ENCODE assay signal across 8 mouse cellular contexts in the genomic region with DNA sequence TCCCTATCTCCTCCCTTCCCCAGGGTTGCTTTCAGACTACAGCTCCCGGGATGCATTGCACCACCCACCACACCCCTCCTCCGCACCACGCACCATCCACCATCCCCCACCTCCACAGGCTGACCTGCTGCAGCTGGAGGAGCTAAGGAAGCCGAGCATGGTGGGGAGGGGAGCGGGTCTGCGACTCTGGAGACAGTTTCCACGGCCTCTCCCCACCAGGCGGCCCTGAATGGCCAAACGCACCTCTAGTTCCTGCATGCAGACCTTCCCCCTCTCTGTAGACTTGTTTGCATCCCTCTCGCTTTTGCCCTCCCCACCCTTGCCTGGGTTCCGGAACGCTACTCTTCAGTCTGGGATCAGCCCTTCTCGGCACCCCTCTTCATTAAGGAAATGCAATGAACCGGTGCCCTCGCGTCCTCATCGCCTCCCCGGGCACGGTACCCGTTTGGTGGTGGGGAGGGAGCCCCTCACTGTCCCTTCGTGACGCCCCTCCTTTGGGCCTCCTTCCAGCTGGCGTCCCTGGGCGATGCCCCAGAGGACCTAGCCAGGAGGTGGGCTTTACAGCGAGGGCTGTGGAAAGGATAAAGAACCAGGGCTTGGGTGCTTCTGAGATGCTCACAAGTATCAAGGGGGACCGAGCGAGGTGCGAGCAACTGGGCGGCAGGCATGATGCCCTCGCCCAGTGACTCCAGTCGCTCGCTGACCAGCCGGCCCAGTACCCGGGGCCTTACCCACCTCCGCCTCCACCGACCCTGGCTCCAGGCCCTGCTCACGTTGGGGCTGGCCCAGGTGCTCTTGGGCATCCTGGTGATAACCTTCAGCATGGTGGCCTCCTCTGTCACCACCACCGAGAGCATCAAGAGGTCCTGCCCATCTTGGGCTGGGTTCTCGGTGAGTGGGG. TPM values are rescaled to one million over a fixed set of nuclear protein-coding genes. Genes with fewer than 3 reads are reported as not detected.
DNase-seq lines count a peak whose midpoint lies in the region; ATAC-seq lines count a peak whose summit lies in the region.

TSS of gene Fam189b (plus strand) at position 86 of the 901 bp plus-strand sequence.

- 6% methylated on average over 39 of the region's 39 CpGs for WGBS in heart, embryonic 10.5 days
- WGBS in kidney, embryonic 14.5 days = 5% methylated on average over 39 of the region's 39 CpGs
- 6% methylated on average over 39 of the region's 39 CpGs for WGBS in limb, embryonic 13.5 days
- WGBS in midbrain, embryonic 14.5 days = 5% methylated on average over 39 of the region's 39 CpGs

- peaks cover 2% of the 10 kb centered on the region; the same call in 1 of the 2 replicates for H3K27me3 ChIP-seq in erythroblast, embryonic 14.5 days (ENCODE audit: control insufficient read depth)
- peaks cover 17% of the 10 kb centered on the region; the same call in 1 of the 2 replicates for H3K27me3 ChIP-seq in heart, embryonic 10.5 days (ENCODE audit: insufficient read depth, poor library complexity, severe bottlenecking)
- no peaks in the 10 kb centered on the region for H3K27me3 ChIP-seq in kidney, embryonic 14.5 days (ENCODE audit: control insufficient read depth, insufficient read depth, low read length)
- H3K27me3 ChIP-seq in limb, embryonic 13.5 days = no peaks in the 10 kb centered on the region
- H3K27me3 ChIP-seq in midbrain, embryonic 14.5 days (ENCODE audit: control insufficient read depth, insufficient read depth, low read length) = no peaks in the 10 kb centered on the region

- H3K4me2 ChIP-seq in kidney, embryonic 14.5 days (replicated peaks; ENCODE audit: low read depth, low read length) = peak within 1 kb of the TSS; percentile 95
- peak within 1 kb of the TSS; percentile 95 for H3K4me2 ChIP-seq in limb, embryonic 13.5 days (replicated peaks)
- H3K4me2 ChIP-seq in midbrain, embryonic 14.5 days (ENCODE audit: low read length) = peak within 1 kb of the TSS; percentile 99

- ATAC-seq in kidney, embryonic 14.5 days (ENCODE audit: low FRiP score, low TSS enrichment) = peak; percentile 89
- ATAC-seq in limb, embryonic 13.5 days (ENCODE audit: low FRiP score, low read depth) = peak; percentile 92
- peak; percentile 91 for ATAC-seq in midbrain, embryonic 14.5 days (ENCODE audit: low FRiP score, low TSS enrichment)

- peaks cover 46% of the 10 kb centered on the region for H3K36me3 ChIP-seq in erythroblast, embryonic 14.5 days (ENCODE audit: control insufficient read depth)
- H3K36me3 ChIP-seq in heart, embryonic 10.5 days = peaks cover 41% of the 10 kb centered on the region
- H3K36me3 ChIP-seq in kidney, embryonic 14.5 days (ENCODE audit: control insufficient read depth, insufficient read depth, low read length) = peaks cover 43% of the 10 kb centered on the region
- peaks cover 59% of the 10 kb centered on the region for H3K36me3 ChIP-seq in limb, embryonic 13.5 days
- H3K36me3 ChIP-seq in midbrain, embryonic 14.5 days (ENCODE audit: control insufficient read depth, insufficient read depth, low read length) = peaks cover 53% of the 10 kb centered on the region

- H3K9ac ChIP-seq in kidney, embryonic 14.5 days (ENCODE audit: low read depth, low read length) = peak within 1 kb of the TSS; percentile 88
- H3K9ac ChIP-seq in limb, embryonic 13.5 days = peak within 1 kb of the TSS; percentile 85
- H3K9ac ChIP-seq in midbrain, embryonic 14.5 days (replicated peaks; ENCODE audit: low read length) = peak within 1 kb of the TSS; percentile 86

- DNase-seq in spleen, adult 18-20 months = peak; percentile 52 to 59
- no peak for DNase-seq in spleen, adult 12 weeks (ENCODE audit: low spot score)
- DNase-seq in heart, embryonic 10.5 days (ENCODE audit: low spot score) = peak; percentile 97
- DNase-seq in midbrain, embryonic 14.5 days = peak; percentile 93
- peak; percentile 67 to 75 for DNase-seq in spleen, postnatal 4 days (ENCODE audit: low spot score in 2 of 2)

- H3K4me1 ChIP-seq in erythroblast, embryonic 14.5 days (ENCODE audit: control insufficient read depth) = peaks cover 49% of the 10 kb centered on the region
- peaks cover 63% of the 10 kb centered on the region for H3K4me1 ChIP-seq in heart, embryonic 10.5 days
- H3K4me1 ChIP-seq in kidney, embryonic 14.5 days (ENCODE audit: control insufficient read depth, insufficient read depth, low read length) = peaks cover 49% of the 10 kb centered on the region
- peaks cover 38% of the 10 kb centered on the region for H3K4me1 ChIP-seq in limb, embryonic 13.5 days
- peaks cover 18% of the 10 kb centered on the region for H3K4me1 ChIP-seq in midbrain, embryonic 14.5 days (ENCODE audit: control insufficient read depth, insufficient read depth, low read length)

- peak within 1 kb of the TSS; percentile 65 for H3K4me3 ChIP-seq in erythroblast, embryonic 14.5 days (replicated peaks)
- peak within 1 kb of the TSS; percentile 80 for H3K4me3 ChIP-seq in heart, embryonic 10.5 days
- peak within 1 kb of the TSS; percentile 67 for H3K4me3 ChIP-seq in kidney, embryonic 14.5 days (ENCODE audit: low read length)
- H3K4me3 ChIP-seq in limb, embryonic 13.5 days = peak within 1 kb of the TSS; percentile 71
- H3K4me3 ChIP-seq in midbrain, embryonic 14.5 days (replicated peaks; ENCODE audit: low read depth, low read length) = peak within 1 kb of the TSS; percentile 61

- no peaks in the 10 kb centered on the region for H3K9me3 ChIP-seq in erythroblast, embryonic 14.5 days (ENCODE audit: control insufficient read depth, low read length)
- no peaks in the 10 kb centered on the region for H3K9me3 ChIP-seq in heart, embryonic 10.5 days
- H3K9me3 ChIP-seq in kidney, embryonic 14.5 days (ENCODE audit: control insufficient read depth, low read length) = no peaks in the 10 kb centered on the region
- no peaks in the 10 kb centered on the region for H3K9me3 ChIP-seq in limb, embryonic 13.5 days
- H3K9me3 ChIP-seq in midbrain, embryonic 14.5 days (ENCODE audit: control insufficient read depth, low read length) = no peaks in the 10 kb centered on the region

- peak within 1 kb of the TSS; percentile 92 for H3K27ac ChIP-seq in heart, embryonic 10.5 days
- peak within 1 kb of the TSS; percentile 93 for H3K27ac ChIP-seq in kidney, embryonic 14.5 days (ENCODE audit: low read depth, low read length)
- peak within 1 kb of the TSS; percentile 88 for H3K27ac ChIP-seq in limb, embryonic 13.5 days
- peak within 1 kb of the TSS; percentile 86 for H3K27ac ChIP-seq in midbrain, embryonic 14.5 days (replicated peaks; ENCODE audit: low read depth, low read length)

RNA-seq across cellular contexts. Expression of gene Fam189b, which starts in this region (rescaled TPM):
- polyA plus RNA-seq in erythroblast, embryonic 14.5 days (2012) = 0.60 and 0.84 TPM in 2 replicates
- polyA plus RNA-seq in heart, embryonic 10.5 days (2016; fragmentation: Nextera tagmentation; extraction: Ambion mirVana) = 16.4 and 21.0 TPM in 2 replicates
- polyA plus RNA-seq in kidney, embryonic 14.5 days (2014; fragmentation: Nextera tagmentation; extraction: Ambion mirVana) = 34.5 and 49.3 TPM in 2 replicates
- 34.0 and 35.2 TPM in 2 replicates for polyA plus RNA-seq in limb, embryonic 13.5 days (2015; fragmentation: Nextera tagmentation; extraction: Ambion mirVana)
- polyA plus RNA-seq in midbrain, embryonic 14.5 days (2014; fragmentation: Nextera tagmentation; extraction: Ambion mirVana) = 25.0 and 25.3 TPM in 2 replicates
